Mouse (Mus musculus) NIH3T3 (cell line): ENCODE data around the gene Lta.

Source experiments
- DNase-seq: peaks from one replicate; pipeline ENCODE4 v3.0.0-alpha.2; 2012; ENCODE audit warnings: low read depth

Gene Lta

DNA sequence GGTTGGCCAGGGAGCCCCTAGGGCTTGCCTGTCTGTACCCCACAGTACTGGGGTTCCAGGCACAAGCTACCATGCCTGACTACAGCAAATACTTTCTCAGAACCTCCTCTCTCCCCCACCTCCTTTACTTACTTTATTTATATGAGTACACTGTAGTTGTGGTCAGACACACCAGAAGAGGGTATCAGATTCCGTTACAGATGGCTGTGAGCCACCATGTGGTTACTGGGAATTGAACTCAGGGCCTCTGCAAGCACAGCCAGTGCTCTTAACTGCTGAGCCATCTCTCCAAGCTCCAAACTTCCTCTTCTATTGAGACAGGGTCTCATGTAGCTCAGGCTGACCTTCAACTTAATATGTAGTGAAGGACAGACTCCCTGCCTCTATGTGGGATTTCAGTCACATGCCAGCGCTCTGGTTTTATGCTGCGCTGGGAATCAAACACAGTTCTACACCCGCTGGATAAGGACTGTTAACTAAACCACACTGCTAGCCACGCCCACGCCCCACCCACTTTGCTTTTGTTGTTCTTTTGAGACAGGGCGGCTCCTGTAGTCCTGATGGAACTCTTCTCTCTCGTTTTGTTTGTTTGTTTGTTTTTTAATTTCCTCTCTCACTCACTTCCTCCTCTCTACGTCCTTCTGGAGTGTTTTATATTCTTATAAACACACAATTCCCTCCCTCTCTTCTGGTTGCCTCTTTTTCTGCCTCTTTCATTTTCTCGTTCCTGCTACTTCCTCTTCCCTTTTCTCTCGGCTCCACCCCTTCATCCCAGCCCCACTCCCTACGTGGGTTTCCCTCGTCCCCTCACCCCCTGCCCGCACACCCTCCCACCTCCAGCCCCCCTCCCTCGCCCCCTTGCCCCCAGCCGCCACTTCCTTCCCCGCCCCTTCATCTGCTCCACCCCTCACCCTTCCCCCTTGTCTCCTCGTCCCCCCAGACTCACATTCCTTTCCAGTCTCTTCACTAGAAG, 19.2 kb downstream of the Lta start:
- peak; percentile 90 for DNase-seq

DNA sequence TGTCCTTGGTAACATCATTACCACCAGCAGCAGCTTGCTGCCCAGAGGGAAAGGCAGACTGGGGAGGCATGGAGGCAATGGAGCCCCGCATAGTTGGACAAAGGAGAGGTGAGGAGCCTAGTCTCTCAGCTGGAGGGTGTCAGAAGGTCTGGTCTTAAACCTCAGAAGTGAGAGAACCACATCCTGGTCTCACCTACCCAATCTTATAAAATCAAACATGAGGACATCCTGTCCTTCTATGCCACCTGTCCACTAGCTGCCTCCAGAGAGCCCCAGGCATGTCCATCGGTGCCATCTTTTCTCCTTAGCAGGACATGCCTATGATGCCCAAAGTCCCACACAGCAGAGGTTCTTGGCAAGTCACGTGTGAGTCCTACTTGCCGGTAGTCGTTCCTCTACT, 25.1 kb downstream of the Lta start:
- no peak for DNase-seq

DNA sequence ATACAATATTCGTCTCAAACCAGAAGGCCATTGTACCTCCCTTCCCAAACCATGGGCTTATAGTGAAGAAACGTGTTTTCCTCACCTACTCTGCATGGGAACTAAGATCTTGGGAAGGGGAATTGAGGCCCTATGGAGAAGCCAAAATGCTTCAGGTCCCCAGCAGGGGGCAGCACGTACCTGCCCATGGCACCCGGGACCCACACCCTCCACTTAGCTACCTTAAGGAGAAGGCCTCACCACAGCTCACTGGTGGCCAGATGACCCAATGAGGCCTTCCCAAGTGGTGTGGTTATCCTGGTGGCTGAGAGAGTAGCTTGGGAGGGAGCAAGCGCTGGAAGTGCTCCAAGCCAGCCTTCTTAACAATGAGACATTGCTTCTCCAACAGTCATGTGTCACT, 26.6 kb downstream of the Lta start:
- peak; percentile 91 for DNase-seq

DNA sequence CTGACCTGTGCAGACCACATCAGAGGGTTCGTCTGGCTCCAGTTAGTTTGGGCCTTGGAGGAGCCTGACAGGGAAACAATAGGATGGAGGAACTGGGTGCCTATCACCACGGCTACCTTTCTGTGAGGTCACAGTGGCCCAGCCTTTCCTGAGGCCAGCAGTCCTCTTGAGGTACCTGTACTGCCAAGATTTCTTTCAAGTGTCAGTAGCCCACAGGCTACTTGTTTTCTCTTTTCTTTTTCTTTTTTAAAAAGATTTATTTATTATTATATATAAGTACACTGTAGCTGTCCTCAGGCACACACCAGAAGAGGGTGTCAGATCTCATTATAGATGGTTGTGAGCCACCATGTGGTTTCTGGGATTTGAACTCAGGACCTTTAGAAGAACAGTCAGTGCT, 29.2 kb downstream of the Lta start, which contains the start of gene Aif1:
Gene Aif1 (minus strand): TSS at position 101 of the 400 bp plus-strand sequence.
- no peak for DNase-seq

DNA sequence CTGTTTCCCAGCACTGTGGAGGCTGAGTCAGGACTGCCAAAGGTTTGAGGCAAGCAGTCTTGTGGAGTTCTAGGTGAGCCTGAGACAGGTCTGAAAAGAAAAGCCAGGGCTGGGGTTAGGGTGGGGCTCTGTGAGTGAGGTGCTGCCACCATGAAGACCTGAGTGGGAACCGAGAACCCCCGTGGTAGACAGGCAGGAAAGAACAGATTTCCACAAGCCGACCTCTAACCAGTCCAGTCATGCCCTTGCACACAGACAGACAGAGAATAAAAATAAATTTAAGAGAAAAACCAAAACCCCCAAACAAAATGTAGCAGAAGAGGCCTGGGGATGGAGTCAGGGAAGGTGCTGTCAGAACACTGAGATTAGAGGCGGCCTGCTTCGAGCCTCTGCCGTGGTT, 29.8 kb downstream of the Lta start:
- DNase-seq = no peak

DNA sequence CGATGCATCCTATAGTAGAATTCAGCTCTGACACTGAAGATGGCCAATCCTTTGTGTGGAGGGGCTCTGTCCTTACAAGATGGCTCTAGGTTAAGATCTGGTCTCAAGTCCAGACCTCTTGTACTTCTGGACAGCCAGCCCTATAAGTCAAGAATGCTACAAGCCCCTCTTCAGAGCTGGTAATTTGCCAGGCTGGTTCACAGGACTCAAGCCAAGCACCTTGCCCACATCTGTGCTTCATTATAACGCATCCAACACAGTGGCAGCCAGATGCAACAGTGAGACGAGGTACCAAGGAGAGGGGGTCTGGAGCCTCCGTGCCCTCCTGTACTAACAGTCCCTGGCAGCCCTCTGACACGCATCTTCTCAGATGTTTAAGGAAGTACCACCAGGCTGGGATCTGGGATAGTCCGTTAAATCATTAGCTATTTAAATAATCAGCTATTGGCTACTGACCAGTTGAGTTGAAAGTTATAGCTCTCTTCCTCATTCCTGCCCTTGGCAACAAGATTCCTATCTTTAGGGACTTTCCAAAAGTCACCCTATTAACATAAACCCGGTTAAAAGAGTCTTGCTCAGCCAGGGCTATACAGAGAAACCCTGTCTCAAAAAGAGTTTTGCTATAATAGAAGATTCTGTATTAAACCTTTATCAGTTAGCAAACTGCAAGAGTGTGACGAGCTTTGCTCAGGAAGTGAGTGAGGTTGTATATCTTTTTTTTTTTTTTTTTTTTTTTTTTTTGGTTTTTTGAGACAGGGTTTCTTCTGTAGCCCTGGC, 30.8 kb downstream of the Lta start:
- DNase-seq = peak; percentile 56

DNA sequence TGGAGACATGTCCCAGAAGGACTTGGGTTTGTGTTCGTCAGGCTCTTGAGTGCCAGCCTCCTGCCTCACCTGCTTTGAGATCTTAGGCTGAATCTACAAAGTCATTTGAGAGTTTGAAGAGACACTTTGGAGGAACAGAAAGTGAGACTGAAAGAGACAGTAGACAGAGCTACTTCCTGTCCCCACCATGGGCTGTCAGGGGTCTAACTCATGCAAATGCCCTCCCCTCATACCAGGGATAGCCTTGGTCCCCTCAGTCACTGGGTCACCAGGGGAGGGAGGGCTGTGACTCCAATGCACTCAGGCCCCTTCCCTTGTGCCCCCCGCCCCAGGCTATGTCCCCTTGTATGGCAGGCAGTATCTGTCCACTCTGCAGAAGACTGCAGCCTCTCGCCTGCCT, 31.8 kb downstream of the Lta start:
- no peak for DNase-seq

DNA sequence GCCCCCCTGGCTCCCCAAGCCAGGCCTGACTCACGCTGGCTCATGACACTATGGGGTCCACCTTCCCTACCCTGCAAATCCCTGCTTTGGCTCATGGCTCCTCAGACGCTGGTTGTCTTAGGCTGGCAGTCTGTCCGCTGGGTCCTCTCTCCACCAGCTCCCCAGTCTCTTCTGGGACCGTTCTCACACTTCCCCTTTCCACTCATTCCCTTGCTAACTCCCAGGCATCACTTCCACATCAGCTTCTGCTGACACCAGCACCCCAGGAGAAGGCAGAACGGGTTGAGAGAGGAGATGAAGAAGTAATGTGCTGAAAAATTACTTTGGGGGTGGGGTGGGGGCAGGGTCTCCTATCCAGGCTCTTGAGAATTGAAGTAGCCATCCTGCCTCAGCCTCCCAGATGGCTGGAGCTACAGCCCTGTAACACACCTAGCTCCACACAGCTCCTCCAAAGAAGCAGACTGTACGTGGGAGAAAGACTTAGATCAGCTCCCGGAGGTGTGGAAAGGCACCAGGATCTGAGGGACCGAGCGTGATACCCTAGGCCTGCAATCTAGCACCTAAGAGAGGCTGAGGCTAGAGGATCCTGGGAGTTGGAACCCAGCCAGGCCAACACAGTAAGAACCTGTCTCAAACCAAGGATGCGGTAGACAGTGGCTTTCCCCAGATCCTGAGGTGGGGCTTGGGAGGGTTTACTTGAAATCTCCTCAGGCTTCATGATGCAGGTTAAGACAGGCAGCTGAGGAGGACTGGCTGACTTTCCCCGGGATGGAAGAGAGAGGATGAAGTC, 32.5 kb downstream of the Lta start:
- no peak for DNase-seq

DNA sequence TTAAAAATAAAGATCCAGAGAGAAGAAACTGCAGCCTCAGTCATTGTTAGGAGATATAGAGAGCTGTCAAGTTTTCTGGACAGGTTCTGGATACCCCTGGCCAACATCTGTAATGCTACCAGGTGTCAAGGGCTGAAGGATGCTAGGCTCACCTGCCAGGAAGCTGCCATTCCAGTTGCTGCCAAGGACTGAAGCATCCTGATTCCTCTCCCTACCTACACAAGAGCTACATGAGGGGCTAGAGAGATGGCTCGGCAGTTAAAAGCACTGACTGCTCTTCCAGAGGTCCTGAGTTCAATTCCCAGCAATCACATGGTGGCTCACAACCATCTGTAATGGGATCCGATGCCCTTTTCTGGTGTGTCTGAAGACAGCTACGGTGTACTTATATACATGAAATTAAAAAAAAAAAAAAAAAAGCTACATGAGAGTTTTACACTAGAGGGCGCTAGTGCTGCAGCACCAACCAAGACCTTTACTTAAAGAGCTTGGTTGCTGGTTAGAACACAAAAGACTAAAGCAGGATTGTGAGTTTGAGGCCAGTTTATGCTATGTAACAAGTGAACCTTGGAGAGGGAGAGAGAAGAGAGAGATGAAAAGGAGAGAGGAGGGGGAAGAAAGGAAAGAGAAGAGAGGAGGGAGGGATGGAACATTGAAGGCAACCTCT, 36.5 kb downstream of the Lta start:
- peak; percentile 84 for DNase-seq

DNA sequence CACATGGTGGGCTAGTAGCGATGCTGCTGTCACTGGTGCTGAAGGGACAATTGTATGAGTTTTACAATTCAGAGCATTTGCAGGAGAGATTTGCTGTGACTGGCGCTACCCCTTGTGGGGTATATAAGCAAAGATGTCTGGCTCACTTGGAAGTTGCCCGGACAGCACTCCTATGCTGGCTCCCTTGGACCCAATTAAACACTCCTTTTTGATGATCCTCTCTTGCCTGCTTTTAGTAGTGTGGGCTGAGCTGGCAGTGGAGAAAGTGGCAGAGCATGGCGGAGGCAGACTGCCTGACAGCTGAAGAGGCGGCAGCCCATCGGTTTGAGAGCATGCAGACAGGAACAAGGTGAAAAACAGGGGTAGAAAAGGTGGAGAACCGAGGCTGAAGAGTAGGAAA, 37.4 kb downstream of the Lta start:
- DNase-seq = no peak

DNA sequence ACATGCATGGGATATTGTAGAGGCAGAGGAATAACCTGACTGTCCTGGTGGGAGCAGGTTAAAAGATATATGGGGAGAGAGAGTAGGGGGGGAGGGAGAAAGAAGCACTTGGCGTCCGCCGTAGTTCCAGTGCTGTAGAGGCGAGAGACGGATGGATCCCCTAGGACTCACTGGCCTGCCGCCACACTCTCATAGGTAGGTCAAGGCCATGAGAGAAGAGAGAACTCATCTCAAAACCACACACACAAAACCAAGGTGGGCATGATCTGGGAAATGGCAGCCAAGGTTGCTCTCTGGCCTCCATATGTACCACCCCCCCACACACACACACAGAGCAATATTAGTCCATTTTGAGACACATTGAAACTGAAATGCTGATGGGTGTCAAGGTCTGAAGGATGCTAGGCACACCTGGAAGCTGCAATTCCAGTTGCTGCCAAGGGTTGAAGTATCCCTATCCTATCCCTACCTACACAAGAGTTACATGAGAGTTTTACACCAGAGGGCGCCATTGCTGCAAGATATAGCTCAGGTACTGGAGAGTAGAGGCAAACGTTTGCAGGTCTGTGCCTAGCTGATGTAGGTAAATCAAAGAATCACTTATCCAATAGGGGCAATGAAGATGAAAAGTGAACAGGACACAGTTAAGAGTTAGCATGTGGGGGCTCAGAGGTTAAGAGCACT, 38.7 kb downstream of the Lta start:
- peak; percentile 82 for DNase-seq

DNA sequence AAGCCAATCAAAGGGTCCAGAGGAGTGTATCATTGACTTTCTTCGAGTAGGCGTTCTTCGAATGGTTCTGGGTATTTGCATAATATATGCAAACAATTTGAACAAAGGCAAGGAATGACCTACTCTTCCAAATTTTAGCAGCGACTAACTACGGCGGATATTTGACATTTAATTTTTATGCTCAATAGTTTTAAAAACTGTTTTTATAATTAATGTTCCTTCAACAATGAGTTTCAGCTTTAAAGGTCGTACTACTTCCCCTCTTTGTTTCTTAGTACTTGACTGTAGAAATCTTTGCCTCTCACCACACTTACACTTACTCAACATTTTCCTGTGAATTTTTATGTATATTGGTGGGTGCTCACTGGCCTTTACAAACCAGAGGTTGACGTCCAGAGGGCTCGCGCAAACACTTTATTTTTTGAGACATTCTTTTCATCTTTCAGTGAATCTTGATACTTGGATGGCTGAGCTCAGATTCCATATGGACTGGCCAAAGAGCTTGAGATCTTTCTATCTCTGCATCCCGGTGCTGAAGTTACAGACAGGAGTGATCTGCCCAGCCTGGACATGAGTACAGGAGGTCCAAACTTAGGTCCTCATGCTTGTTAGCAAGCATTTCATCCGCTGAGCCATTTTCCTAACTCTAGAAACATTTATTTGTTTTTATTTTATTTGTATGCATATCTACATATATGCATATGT, 39.5 kb downstream of the Lta start:
- no peak for DNase-seq

DNA sequence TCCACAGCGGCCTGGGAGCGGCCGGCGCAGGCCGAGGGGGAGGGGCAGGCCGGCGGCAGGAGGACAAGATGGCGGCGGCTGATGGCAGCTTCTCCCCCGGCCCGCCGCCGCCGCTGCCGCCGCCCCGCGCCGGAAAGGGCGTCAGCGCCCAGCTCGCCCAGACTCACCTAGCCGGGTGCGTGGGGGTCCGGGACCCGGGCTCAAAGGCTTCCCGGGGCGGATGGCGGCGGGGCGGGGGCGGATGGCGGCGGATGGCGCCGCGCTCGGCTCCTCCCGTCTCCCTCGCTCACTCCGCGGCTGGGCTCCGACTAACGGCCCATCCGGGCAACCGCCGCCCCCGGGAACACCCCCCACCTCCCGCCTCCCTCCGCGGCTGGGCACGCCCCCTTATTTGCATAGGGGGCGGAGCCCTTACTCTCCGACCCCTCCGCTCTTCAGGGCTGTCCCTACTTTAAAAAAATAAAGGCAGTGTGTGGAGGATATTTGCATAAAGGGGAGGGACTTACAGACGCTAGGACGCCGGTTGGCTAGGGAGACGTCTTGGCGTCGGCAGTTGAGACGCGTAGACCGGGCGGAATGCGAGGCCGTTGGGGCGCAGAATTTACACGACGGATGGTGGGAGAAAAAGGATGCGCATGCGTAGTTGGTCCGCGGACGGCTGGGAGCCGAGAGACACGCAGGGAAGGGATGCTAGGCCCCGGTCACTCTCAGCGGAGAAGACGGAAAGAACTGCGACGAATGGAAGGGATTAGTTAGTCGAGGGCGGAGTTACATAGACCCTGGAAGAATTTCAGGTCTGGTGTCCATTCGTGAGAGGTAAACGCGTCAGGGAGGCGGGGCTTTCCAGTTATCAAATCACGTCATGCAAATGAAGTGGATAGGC, 40.3 kb downstream of the Lta start, which contains the start of gene Prrc2a:
Gene Prrc2a (minus strand): TSS at position 330 of the 883 bp plus-strand sequence.
- peak; percentile 99 for DNase-seq

DNA sequence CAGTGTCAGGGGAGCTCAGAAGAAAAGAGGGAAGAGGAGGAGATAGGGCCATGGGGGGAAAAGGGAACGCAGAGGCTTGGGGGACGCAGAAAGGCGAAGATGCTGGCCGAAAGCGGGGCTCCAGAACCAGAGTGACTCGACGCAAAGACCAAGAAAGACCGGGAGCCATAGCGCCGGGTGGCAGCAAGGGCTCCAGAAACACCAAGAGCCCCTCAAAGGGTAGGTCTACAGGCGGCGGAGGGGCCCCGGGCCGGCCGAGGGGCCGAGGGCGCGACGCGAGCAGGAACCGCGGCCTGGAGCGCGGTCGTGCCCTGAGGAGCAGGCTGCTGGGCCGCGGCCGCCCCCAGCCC, 41.0 kb downstream of the Lta start:
- no peak for DNase-seq

DNA sequence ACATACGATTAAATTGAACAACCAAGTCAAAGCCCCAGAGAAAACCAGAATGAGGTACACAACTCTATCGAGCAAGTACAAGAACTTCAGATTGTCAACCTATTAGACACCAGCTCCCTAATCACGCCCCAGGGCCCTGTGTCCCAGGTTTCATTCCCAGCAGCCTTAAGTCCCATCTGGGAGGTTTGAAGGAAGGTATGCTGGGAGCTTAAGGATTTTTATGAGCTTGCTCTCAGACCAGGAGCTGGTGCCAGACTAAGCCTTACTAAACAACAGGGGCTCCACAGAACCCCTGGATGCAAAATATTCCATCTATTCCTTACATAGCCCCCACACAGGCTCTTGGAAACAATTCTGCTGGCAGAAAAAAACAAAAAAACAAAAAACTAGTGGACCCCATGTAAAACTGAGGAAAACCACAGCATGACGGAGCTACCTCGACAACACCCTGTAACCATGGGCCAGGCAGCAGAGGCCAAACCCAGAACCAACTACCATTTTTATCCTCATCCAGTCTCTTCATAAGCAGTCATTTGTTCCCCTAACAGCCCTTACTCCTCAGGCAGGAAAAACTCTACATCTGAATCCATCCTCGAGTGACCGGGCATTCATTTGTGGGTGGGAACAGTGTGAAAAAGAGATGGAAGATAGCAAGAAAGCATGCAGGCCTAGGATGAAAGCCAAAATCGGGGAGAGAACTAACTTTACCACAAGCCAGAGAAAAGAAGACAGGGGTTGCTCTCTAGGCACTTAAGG, 41.6 kb downstream of the Lta start:
- DNase-seq = peak; percentile 34

DNA sequence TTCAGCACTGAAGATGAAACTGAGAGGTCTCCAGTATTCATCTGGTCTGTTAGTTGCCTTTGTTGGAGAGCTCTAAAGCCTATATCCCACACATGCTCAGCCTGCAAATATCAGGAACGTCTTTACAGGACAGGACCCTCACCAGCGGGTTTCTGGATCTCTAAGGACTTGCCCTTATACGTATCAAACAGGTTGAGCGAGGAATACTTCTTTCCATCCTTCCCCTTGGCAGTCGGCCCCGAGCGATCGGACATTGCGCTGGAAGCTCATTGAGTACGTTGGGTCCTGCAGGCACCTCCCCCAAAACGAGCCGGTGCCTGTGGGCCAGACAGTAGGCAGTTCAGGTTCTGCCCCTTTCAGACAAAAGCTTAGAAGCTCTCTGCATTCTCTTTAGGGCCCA, 42.4 kb downstream of the Lta start:
- peak; percentile 62 for DNase-seq

DNA sequence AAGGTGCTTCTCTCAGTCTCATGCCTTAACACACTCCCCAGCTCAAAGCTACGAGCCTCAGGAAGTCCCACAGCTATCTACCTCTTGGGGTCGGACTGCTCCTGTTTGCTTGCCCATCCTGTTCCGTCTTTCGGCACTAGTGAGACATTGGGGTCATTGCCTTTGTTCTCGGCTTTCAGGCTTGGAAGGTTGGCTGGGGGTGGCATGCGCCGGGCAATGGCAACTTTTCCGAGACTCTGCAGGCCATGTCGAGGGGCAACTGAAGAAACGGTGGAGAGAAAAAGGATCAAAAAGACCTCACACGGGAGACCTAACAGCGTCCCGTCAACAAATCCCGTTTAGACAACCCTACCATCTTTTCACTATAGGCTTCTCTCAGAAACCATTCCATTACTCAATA, 43.0 kb downstream of the Lta start:
- no peak for DNase-seq

DNA sequence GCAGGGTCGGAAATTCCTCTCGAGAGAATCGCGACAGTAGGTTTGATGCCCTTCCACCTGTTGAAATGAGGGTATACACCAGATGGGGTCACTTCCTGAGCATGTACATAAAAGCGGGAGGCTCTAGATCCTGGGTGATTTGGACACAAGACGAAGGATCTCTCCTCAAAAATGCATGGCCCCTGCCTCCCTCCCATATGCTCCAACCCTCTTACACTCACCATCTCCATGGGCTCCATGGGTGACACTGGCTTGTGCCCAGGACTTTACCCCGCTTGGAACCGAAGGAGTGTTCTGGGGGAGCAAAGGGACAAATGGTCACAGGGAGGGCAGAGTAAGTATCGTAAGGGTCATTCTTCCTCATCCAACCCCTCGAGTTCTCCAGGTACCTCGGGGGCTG, 43.7 kb downstream of the Lta start:
- no peak for DNase-seq

DNA sequence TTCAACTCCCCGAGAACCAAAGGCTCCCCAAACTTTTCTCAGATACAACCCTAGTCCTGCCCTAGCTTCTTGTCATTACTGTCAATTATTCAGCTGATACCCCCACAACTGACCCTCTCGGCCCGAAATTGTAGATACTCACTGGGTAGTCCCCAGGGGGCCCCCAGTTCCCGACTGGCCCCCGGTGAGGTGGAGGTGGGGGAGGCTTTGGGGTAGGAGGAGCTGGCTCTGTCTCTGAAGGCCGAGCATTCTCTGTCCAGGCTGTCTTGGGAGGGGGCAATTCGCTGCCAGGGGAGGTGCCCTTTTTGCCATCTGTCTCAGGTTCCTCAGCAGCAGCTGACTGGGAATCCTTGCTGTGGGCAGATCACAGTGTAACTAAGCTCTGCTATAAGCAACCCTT, 45.5 kb downstream of the Lta start:
- no peak for DNase-seq
